Mouse (Mus musculus) brain, embryonic 14.5 days (tissue): ENCODE measurements at regions not wholly inside any gene's neighbourhood (a gene's known extent, or its start where the extent isn't known, plus 50 kb on each side); places are given as distances from the start of the nearest gene placed in this dataset.

ENCODE experiments used
- CTCF ChIP-seq: fragments of 200-500 bp; IDR thresholded peaks from 2 replicates; pipeline ENCODE4 v1.5.1; 2012; ENCODE audit warnings: inconsistent platforms, mild to moderate bottlenecking, moderate library complexity, borderline replicate concordance; ENCODE audit not compliant: insufficient read depth, insufficient read length; ENCODE audit errors: extremely low read depth
- POLR2A ChIP-seq: fragments of 200-500 bp; IDR thresholded peaks from 2 replicates; pipeline ENCODE4 v1.6.1; 2012; ENCODE audit warnings: mild to moderate bottlenecking, inconsistent platforms, borderline replicate concordance; ENCODE audit not compliant: poor library complexity, insufficient read depth, insufficient read length, severe bottlenecking; ENCODE audit errors: extremely low read depth

DNA sequence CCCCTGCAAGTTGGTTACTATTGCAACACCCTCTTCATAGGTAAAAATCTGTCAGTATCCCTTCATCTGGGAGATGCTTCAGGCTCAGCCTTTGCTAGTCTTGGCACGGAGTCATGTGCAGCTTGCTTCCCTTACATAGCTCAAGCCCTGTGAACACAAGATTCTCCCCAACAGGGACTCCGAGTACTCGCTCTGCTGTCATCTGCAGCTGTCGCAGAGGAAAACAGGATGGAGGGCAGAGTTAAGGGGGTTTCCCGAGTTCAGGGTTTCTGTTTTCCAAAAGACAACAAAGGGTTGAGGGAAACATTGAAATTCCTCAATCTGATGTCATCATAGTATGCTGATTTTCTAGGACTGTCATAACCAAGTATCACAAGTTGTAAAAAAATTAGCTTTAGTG is 116.3 kb upstream of the Hnrnpa3 start:
- TF ChIP-seq CTCF (no peak), POLR2A (no peak)
